Mouse (Mus musculus) limb, embryonic 14.5 days (tissue): ENCODE results near the gene Nbea. TPM values are rescaled to one million over a fixed set of nuclear protein-coding genes. Genes with fewer than 3 reads are reported as not detected.

ENCODE experiments used
- ATAC-seq: fragments of 200-750 bp; cut with Nextera tagmentation; 2 replicates; pipeline ENCODE4 v1.8.0; 2017; ENCODE audit warnings: low read depth, moderate number of reproducible peaks, moderate TSS enrichment; ENCODE audit not compliant: low FRiP score
- DNase-seq: peaks from one replicate; pipeline ENCODE4 v3.0.0-alpha.2; 2015; ENCODE audit warnings: low spot score
- H3K27ac ChIP-seq: fragments of 300-500 bp; sonication (generic); replicated peaks from 2 replicates; pipeline ENCODE4 v1.5.1; 2014; ENCODE audit warnings: low read depth, mild to moderate bottlenecking, low read length, moderate library complexity, mixed read lengths
- H3K27me3 ChIP-seq: fragments of 300-500 bp; sonication (generic); 2 replicates; pipeline ENCODE4 v1.6.1; 2014; ENCODE audit warnings: low read length, mixed read lengths; ENCODE audit not compliant: control insufficient read depth, insufficient read depth
- H3K36me3 ChIP-seq: fragments of 300-500 bp; sonication (generic); 2 replicates; pipeline ENCODE4 v1.6.1; 2014; ENCODE audit warnings: mild to moderate bottlenecking, low read length, moderate library complexity, mixed read lengths; ENCODE audit not compliant: control insufficient read depth, insufficient read depth
- H3K4me1 ChIP-seq: fragments of 300-500 bp; sonication (generic); 2 replicates; pipeline ENCODE4 v1.6.1; 2014; ENCODE audit warnings: antibody characterized with exemption, low read length, mixed read lengths; ENCODE audit not compliant: control insufficient read depth, insufficient read depth
- H3K4me2 ChIP-seq: fragments of 300-500 bp; sonication (generic); replicated peaks from 2 replicates; pipeline ENCODE4 v1.6.1; 2014; ENCODE audit warnings: low read depth, mild to moderate bottlenecking, low read length, moderate library complexity; ENCODE audit not compliant: severe bottlenecking
- H3K4me3 ChIP-seq: fragments of 300-500 bp; sonication (generic); replicated peaks from 2 replicates; pipeline ENCODE4 v1.5.1; 2014; ENCODE audit warnings: low read length
- H3K9ac ChIP-seq: fragments of 300-500 bp; sonication (generic); 2 replicates; pipeline ENCODE4 v1.6.1; 2014; ENCODE audit warnings: mild to moderate bottlenecking, low read depth, low read length, moderate library complexity; ENCODE audit not compliant: severe bottlenecking
- H3K9me3 ChIP-seq: fragments of 300-500 bp; sonication (generic); 2 replicates; pipeline ENCODE4 v1.6.1; 2016; ENCODE audit warnings: low read length; ENCODE audit not compliant: control insufficient read depth
- POLR2A ChIP-seq: fragments of 200-500 bp; IDR thresholded peaks from 2 replicates; pipeline ENCODE4 v1.8.0; 2012; ENCODE audit warnings: inconsistent platforms, mild to moderate bottlenecking, moderate library complexity, borderline replicate concordance; ENCODE audit not compliant: insufficient read depth, insufficient read length; ENCODE audit errors: extremely low read depth
- WGBS: fragments of 180-500 bp; shearing (Covaris S2); extraction: QIAGEN DNeasy Blood & Tissue Kit; methylation state at CpG from one replicate; pipeline ENCODE4 v1.1.7; 2014; 5-methylcytosine and 5-hydroxymethylcytosine counted together
- polyA plus RNA-seq, 2 experiments: library from polyadenylated mRNA; depleted of rRNA in 1 of 2; stranded (reverse) in 1 of 2; unstranded in 1 of 2; fragments of >200 nt; fragmentation: Nextera tagmentation in 1 of 2; extraction: Ambion mirVana in 1 of 2; gene quantifications; 2 replicates each; pipeline versions ENCODE4 v1.2.1 to v1.2.3; 2012 to 2014

Gene Nbea
- polyA plus RNA-seq, 2 experiments: 20.6 to 34.1 TPM

- peak overlapping the region; percentile 81 for H3K9ac ChIP-seq
- ATAC-seq: no peak
- H3K9me3 ChIP-seq: no peaks in the 10 kb centered on the region
- H3K4me1 ChIP-seq: peaks cover 11% of the 10 kb centered on the region
- 34% methylated on average over 4 of the region's 4 CpGs for WGBS
- H3K27ac ChIP-seq: peak overlapping the region; percentile 49; the same call in 1 of the 2 replicates
- peak overlapping the region; percentile 49 for H3K4me3 ChIP-seq
- H3K27me3 ChIP-seq: peaks cover 7% of the 10 kb centered on the region; the same call in 1 of the 2 replicates
- H3K4me2 ChIP-seq: peak overlapping the region; percentile 86
- DNase-seq: no peak
- no peak for TF ChIP-seq POLR2A
- H3K36me3 ChIP-seq: no peaks in the 10 kb centered on the region
Observed at GRCm38 (mm10) chr3:55785266-55785980, 398.1 kb downstream of the Nbea start.

- peak overlapping the region; percentile 54 for H3K4me3 ChIP-seq
- ATAC-seq (no peak), DNase-seq (no peak)
- no peak for TF ChIP-seq POLR2A
- H3K27ac ChIP-seq: peak overlapping the region; percentile 92
- H3K36me3 ChIP-seq: no peaks in the 10 kb centered on the region
- H3K4me1 ChIP-seq: peaks cover 18% of the 10 kb centered on the region
- H3K9me3 ChIP-seq: no peaks in the 10 kb centered on the region
- peak overlapping the region; percentile 67 for H3K4me2 ChIP-seq
- H3K27me3 ChIP-seq: peaks cover 12% of the 10 kb centered on the region; the same call in 1 of the 2 replicates
- WGBS: 3% methylated on average over 7 of the region's 7 CpGs
- H3K9ac ChIP-seq: peak overlapping the region; percentile 82
Observed at GRCm38 (mm10) chr3:55784101-55784500, 399.4 kb downstream of the Nbea start.

GRCm38 (mm10) chr3:55783171-55784081, 400.1 kb downstream of the Nbea start:
- peak overlapping the region; percentile 82 for H3K9ac ChIP-seq
- 1% methylated on average over 45 of the region's 45 CpGs for WGBS

GRCm38 (mm10) chr3:55782771-55783170, 400.7 kb downstream of the Nbea start:
- WGBS: 1% methylated on average over 21 of the region's 22 CpGs
- Histone ChIP-seq H3K36me3 (no peaks in the 10 kb centered on the region), H3K9ac (peak overlapping the region; percentile 82), H3K27ac (peak overlapping the region; percentile 92), H3K27me3 (peaks cover 12% of the 10 kb centered on the region; the same call in 1 of the 2 replicates), H3K4me3 (peak overlapping the region; percentile 54), H3K4me1 (peaks cover 13% of the 10 kb centered on the region), H3K4me2 (peak overlapping the region; percentile 67), H3K9me3 (no peaks in the 10 kb centered on the region)
- DNase-seq (peak; percentile 38), ATAC-seq (peak; percentile 10; the same call in 1 of the 2 replicates)
- no peak for TF ChIP-seq POLR2A

More at GRCm38 (mm10) chr3:55783171-55784081, 400.1 kb downstream of the Nbea start:
- H3K27ac ChIP-seq: peak overlapping the region; percentile 92
- ATAC-seq (no peak), DNase-seq (no peak)
- H3K9me3 ChIP-seq: no peaks in the 10 kb centered on the region
- no peaks in the 10 kb centered on the region for H3K36me3 ChIP-seq
- TF ChIP-seq POLR2A: no peak
- peaks cover 12% of the 10 kb centered on the region; the same call in 1 of the 2 replicates for H3K27me3 ChIP-seq
- peak overlapping the region; percentile 54 for H3K4me3 ChIP-seq
- peak overlapping the region; percentile 67 for H3K4me2 ChIP-seq
- peaks cover 13% of the 10 kb centered on the region for H3K4me1 ChIP-seq
